Mouse (Mus musculus): ENCODE results near the gene Calml3.

Calml3 gene

GRCm38 (mm10) chr13:3782499-3782898, 21.6 kb downstream of the Calml3 start:
- no peak for DNase-seq (ENCODE audit: low spot score in 2 of 2)

- no peak for DNase-seq (ENCODE audit: low spot score in 2 of 2)
Observed at GRCm38 (mm10) chr13:3779575-3780226, 24.4 kb downstream of the Calml3 start.

GRCm38 (mm10) chr13:3778591-3779364, 25.3 kb downstream of the Calml3 start:
- no peak for DNase-seq (ENCODE audit: low spot score in 2 of 2)

GRCm38 (mm10) chr13:3777216-3777912, 26.8 kb downstream of the Calml3 start:
- no peak for DNase-seq (ENCODE audit: low spot score in 2 of 2)

GRCm38 (mm10) chr13:3776446-3776845, 27.7 kb downstream of the Calml3 start:
- peak; percentile 67 to 88 for DNase-seq (ENCODE audit: low spot score in 2 of 2)

- DNase-seq (ENCODE audit: low spot score in 2 of 2): no peak
Observed at GRCm38 (mm10) chr13:3774991-3775390, 29.1 kb downstream of the Calml3 start.

- peak in 1 of 2 experiments; percentile 44 for DNase-seq (ENCODE audit: low spot score in 2 of 2)
Observed at GRCm38 (mm10) chr13:3774280-3774679, 29.8 kb downstream of the Calml3 start.

GRCm38 (mm10) chr13:3773149-3773688, 30.9 kb downstream of the Calml3 start:
- no peak for DNase-seq (ENCODE audit: low spot score in 2 of 2)

- no peak for DNase-seq (ENCODE audit: low spot score in 2 of 2)
Observed at GRCm38 (mm10) chr13:3771221-3771620, 32.9 kb downstream of the Calml3 start.

GRCm38 (mm10) chr13:3770170-3771024, 33.7 kb downstream of the Calml3 start:
- DNase-seq (ENCODE audit: low spot score in 2 of 2): peak in 1 of 2 experiments; percentile 20

- no peak for DNase-seq (ENCODE audit: low spot score in 2 of 2)
Observed at GRCm38 (mm10) chr13:3769531-3769930, 34.6 kb downstream of the Calml3 start.

- no peak for DNase-seq (ENCODE audit: low spot score in 2 of 2)
Observed at GRCm38 (mm10) chr13:3768621-3769020, 35.5 kb downstream of the Calml3 start.

GRCm38 (mm10) chr13:3767086-3767485, 37.0 kb downstream of the Calml3 start:
- no peak for DNase-seq (ENCODE audit: low spot score in 2 of 2)

- peak in 1 of 2 experiments; percentile 48 for DNase-seq (ENCODE audit: low spot score in 2 of 2)
Observed at GRCm38 (mm10) chr13:3765781-3766180, 38.3 kb downstream of the Calml3 start.

- no peak for DNase-seq (ENCODE audit: low spot score in 2 of 2)
Observed at GRCm38 (mm10) chr13:3761131-3761530, 43.0 kb downstream of the Calml3 start.

- DNase-seq (ENCODE audit: low spot score in 2 of 2): no peak
Observed at GRCm38 (mm10) chr13:3758347-3758746, 45.8 kb downstream of the Calml3 start.

GRCm38 (mm10) chr13:3753291-3753690, 50.8 kb downstream of the Calml3 start:
- no peak for DNase-seq (ENCODE audit: low spot score in 2 of 2)
